ENCODE assay signal across 9 mouse cellular contexts in genomic region chr2:35171341-35171861, GRCm38 (mm10). TPM values are rescaled to one million over a fixed set of nuclear protein-coding genes. Genes with fewer than 3 reads are reported as not detected.
DNase-seq lines count a peak whose midpoint lies in the region; TF ChIP-seq lines count a peak whose summit lies in the region.
"Had no signal": no experiment of that assay in that cellular context is flagged by ENCODE, and none has a peak within 500 bp of the region (broad histone marks: within the 10 kb centered on the region; RNA-seq: fewer than 3 reads in every experiment).

No protein-coding gene starts in this region.

- no peaks in the 10 kb centered on the region for H3K79me2 ChIP-seq in heart, adult 2 months (replicated peaks; ENCODE audit: control insufficient read depth, insufficient read depth, low read length)

- H3K36me3 ChIP-seq in heart, adult 2 months (ENCODE audit: control insufficient read depth, insufficient read depth, low read length): no peaks in the 10 kb centered on the region
- H3K36me3 ChIP-seq in testis, adult 2 months (ENCODE audit: control insufficient read depth, insufficient read depth, low read length): peaks cover 13% of the 10 kb centered on the region
- peaks cover 100% of the 10 kb centered on the region for H3K36me3 ChIP-seq in hindbrain, embryonic 10.5 days

- 58% methylated on average over 10 of the region's 10 CpGs for WGBS in heart, adult 2 months
- WGBS in hindbrain, embryonic 10.5 days: 93% methylated on average over 10 of the region's 10 CpGs

- H3K9me3 ChIP-seq in hindbrain, embryonic 10.5 days: no peaks in the 10 kb centered on the region

- no peak for TF ChIP-seq POLR2A in heart, adult 2 months (IDR thresholded peaks at IDR 0.05; ENCODE audit: insufficient read depth, low read depth, low read length)
- peak; percentile 27; the same call in 1 of the 2 replicates for TF ChIP-seq POLR2A in testis, adult 2 months (IDR thresholded peaks at IDR 0.05; ENCODE audit: control insufficient read depth, low read depth, low read length)

- H3K9ac ChIP-seq in heart, adult 2 months (ENCODE audit: low read depth, low read length): no peak overlapping the region

- intact Hi-C loops in heart, adult 2 months (cut with DNase I): no loop called here
- intact Hi-C loops in left cerebral cortex, postnatal 36 days (cut with DNase I): no loop called here

- TF ChIP-seq EP300 in heart, adult 2 months (IDR thresholded peaks at IDR 0.05; ENCODE audit: insufficient read depth, low read depth, low read length): no peak

- no peak overlapping the region for H3K4me3 ChIP-seq in heart, adult 2 months
- H3K4me3 ChIP-seq in testis, adult 2 months (ENCODE audit: control insufficient read depth, low read depth, low read length): no peak overlapping the region
- no peak overlapping the region for H3K4me3 ChIP-seq in hindbrain, embryonic 10.5 days

- no peaks in the 10 kb centered on the region for H3K27me3 ChIP-seq in heart, adult 2 months (ENCODE audit: control insufficient read depth, insufficient read depth, low read length)
- no peaks in the 10 kb centered on the region for H3K27me3 ChIP-seq in testis, adult 2 months (ENCODE audit: control insufficient read depth, insufficient read depth, low read length)
- no peaks in the 10 kb centered on the region for H3K27me3 ChIP-seq in hindbrain, embryonic 10.5 days (ENCODE audit: insufficient read depth, poor library complexity, severe bottlenecking)

- H3K27ac ChIP-seq in heart, adult 2 months: peak overlapping the region; percentile 78
- peak overlapping the region; percentile 83 for H3K27ac ChIP-seq in testis, adult 2 months (ENCODE audit: control insufficient read depth, insufficient read depth, low read depth, low read length)
- H3K27ac ChIP-seq in hindbrain, embryonic 10.5 days: no peak overlapping the region

- no peaks in the 10 kb centered on the region; the same call in 1 of the 2 replicates for H3K4me1 ChIP-seq in heart, adult 2 months (ENCODE audit: control insufficient read depth, insufficient read depth, low read length)
- H3K4me1 ChIP-seq in testis, adult 2 months (ENCODE audit: control insufficient read depth, insufficient read depth, low read length): no peaks in the 10 kb centered on the region; the same call in 1 of the 2 replicates
- no peaks in the 10 kb centered on the region for H3K4me1 ChIP-seq in hindbrain, embryonic 10.5 days (replicated peaks)

- no peak for TF ChIP-seq CTCF in heart, adult 2 months (IDR thresholded peaks at IDR 0.05)
- 0 out of 2 replicates have a peak, but pooled peaks have one; percentile 18 for TF ChIP-seq CTCF in testis, adult 2 months (IDR thresholded peaks at IDR 0.05; ENCODE audit: control insufficient read depth, insufficient read depth, insufficient replicate concordance, low read depth, low read length)

- DNase-seq in ovary, adult 18-20 months (ENCODE audit: low spot score): peak; percentile 22
- DNase-seq in ovary, postnatal 10 days (ENCODE audit: low spot score): no peak
- DNase-seq in heart, adult 2 months: peak; percentile 64 to 73
- peak; percentile 86 to 91 for DNase-seq in kidney, postnatal 36 days
- DNase-seq in left cerebral cortex, postnatal 36 days (ENCODE audit: low spot score in 2 of 2): no peak
- no peak for DNase-seq in cerebellum, adult 18-20 months
- no peak for DNase-seq in hindbrain, embryonic 10.5 days (ENCODE audit: low spot score)
- DNase-seq: thymus, postnatal 25 days had no signal

RNA-seq across cellular contexts. Expression of gene Rab14, which starts 29.5 kb away (rescaled TPM):
- total RNA-seq in heart, adult 2 months (2021): 100 to 1,000 TPM; 129 to 135 TPM
- 61.4 and 70.1 TPM in 2 replicates for polyA plus RNA-seq in heart, adult 2 months (2012; rRNA removed)
- polyA plus RNA-seq in testis, adult 2 months (2012; rRNA removed): 20.1 and 28.9 TPM in 2 replicates
- 100 to 1,000 TPM; 224 to 235 TPM for total RNA-seq in left cerebral cortex, postnatal 36 days (2021)
- polyA plus RNA-seq in hindbrain, embryonic 10.5 days (2016; fragmentation: Nextera tagmentation; extraction: Ambion mirVana): 254 and 286 TPM in 2 replicates

Comparison
In these comparisons a context has a peak if more than half of its experiments do, and no peak if none do; other contexts are left out.
1. DNase-seq: peak in ovary, adult 18-20 months (single experiment), heart, adult 2 months (2 of 2) and kidney, postnatal 36 days (2 of 2); none in ovary, postnatal 10 days (single experiment), left cerebral cortex, postnatal 36 days (0 of 2), cerebellum, adult 18-20 months (0 of 2) and hindbrain, embryonic 10.5 days (single experiment).